Mouse (Mus musculus) left cerebral cortex, adult 9 months (tissue): ENCODE results near the gene Tfrc.
"Not testable (repeated sequence)": the region's sequence is repeated elsewhere in the genome, so short reads cannot be mapped to it uniquely, and the experiment has no call there.

Source experiments
- DNase-seq, 2 experiments: peaks; one replicate each; pipeline ENCODE4 v3.0.0; 2022; ENCODE audit warnings: low spot score in 2 of 2

The Tfrc gene

GRCm38 (mm10) chr16:32612052-32612451, 3.3 kb downstream of the Tfrc start:
- no peak for DNase-seq

- DNase-seq: no peak
These were observed 4.6 kb downstream of the Tfrc start for GRCm38 (mm10) chr16:32613269-32613834.

- DNase-seq: no peak
These were observed 5.3 kb downstream of the Tfrc start for GRCm38 (mm10) chr16:32614047-32614446.

- no peak for DNase-seq
These were observed 10.2 kb downstream of the Tfrc start for GRCm38 (mm10) chr16:32618946-32619345.

DNA sequence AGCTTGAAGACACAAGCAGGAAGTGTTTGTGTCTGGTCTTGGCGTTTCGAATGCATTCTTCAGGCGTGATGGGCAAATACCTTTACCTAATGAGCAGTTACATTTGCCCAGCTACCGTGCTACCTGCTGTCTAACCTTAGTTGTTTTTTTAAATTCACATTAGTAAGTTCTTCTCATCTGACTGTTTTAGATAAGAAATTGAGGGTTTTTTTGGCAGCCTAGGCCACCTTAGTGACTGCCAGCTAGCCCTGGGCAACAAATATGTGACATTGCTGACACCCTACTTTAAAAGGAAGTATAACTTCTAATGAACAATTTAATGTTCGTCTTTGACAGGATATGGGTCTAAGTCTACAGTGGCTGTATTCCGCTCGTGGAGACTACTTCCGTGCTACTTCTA, 19.4 kb downstream of the Tfrc start:
- DNase-seq: no peak

GRCm38 (mm10) chr16:32632328-32632824, 23.7 kb downstream of the Tfrc start:
- no peak for DNase-seq

- no peak for DNase-seq
These were observed 24.8 kb downstream of the Tfrc start for GRCm38 (mm10) chr16:32633486-32634012.

- DNase-seq: no peak
These were observed 25.5 kb downstream of the Tfrc start for GRCm38 (mm10) chr16:32634183-32634582.

DNA sequence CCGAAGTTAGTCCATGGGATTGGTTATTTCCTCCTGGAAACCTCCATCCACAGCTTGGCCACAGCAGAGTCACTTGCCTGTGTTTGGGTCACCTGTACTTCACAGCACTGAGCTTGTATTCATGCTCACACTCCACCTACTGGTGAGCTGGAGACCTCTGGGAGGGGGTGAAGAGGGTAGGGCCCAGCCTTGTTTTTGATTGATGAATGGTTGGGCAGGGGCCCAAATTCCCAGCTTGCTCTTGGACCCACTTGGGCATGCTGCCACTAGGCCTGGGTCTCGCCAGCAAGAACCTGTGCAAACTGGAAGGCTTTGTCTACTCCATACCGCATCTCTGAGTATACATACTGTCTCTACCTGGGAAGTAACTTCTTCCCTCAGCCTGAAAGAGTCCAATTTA, 26.6 kb downstream of the Tfrc start:
- no peak for DNase-seq

DNA sequence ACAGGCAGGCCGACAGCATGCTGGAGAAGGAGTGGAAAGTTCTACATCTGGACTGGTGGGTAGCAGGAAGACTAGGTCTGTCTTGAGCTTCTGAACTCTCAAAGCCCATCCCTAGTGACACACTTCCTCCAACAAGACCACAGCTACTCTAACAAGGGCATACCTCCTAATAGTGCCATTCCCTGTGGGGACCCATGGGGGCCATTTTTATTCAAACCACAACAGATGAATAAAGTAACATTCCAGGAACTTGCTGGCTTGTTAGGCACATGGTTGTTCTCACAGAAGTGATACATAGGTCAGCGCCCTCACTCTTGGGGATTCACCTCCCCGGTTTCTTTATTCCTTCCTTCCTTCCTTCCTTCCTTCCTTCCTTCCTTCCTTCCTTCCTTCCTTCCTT, 27.6 kb downstream of the Tfrc start:
- no peak for DNase-seq

GRCm38 (mm10) chr16:32636871-32637521, 28.3 kb downstream of the Tfrc start:
- DNase-seq: no peak

GRCm38 (mm10) chr16:32638476-32638875, 29.8 kb downstream of the Tfrc start:
- DNase-seq: peak in 1 of 2 experiments; percentile 84

DNA sequence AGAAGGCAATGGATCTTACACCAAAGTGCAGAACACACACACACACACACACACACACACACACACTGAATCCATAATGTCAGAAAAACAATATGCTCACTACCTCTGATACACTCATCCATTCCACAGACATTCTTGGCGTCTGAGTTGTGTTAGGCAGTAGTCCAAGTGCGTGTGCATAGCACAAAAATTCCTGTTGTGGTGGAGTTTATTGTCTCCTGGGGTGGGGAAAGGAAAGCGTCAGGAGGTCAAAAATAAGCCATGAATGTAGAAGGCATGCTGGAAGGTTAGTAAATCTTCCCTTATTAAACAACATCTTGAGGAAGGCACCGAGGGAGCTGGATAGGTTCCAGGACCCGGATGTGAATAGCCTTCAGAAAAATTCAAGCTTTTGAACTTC, 31.4 kb downstream of the Tfrc start:
- DNase-seq: no peak

- DNase-seq: not testable (repeated sequence)
These were observed 32.0 kb downstream of the Tfrc start for GRCm38 (mm10) chr16:32640683-32641082.

- no peak for DNase-seq
These were observed 32.9 kb downstream of the Tfrc start for GRCm38 (mm10) chr16:32641440-32642219.

GRCm38 (mm10) chr16:32642280-32642679, 33.6 kb downstream of the Tfrc start:
- DNase-seq: no peak

DNA sequence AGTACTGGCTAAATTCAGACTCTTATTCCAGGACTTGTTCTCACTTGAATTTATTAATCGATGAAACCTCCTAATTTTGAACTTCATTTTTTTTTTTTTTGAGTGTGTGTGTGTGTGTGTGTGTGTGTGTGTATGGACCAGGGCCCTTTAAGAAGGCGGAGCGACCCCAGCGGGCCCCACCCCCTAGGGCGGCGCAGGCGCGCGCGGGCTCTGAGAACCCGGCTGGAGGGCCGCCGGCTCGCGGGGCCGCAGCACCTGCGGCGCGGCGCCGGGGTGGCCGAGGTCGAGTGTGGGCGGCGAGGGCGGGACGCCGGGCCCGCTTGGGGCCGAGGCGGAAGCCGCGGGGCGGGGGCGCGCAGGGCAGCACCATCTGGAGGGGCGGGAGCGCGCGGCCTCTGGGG, 34.9 kb downstream of the Tfrc start, which contains the start of gene Tnk2:
TSS of gene Tnk2 (plus strand) at position 214 of the 401 bp plus-strand sequence.
- DNase-seq: peak in 1 of 2 experiments; percentile 86

DNA sequence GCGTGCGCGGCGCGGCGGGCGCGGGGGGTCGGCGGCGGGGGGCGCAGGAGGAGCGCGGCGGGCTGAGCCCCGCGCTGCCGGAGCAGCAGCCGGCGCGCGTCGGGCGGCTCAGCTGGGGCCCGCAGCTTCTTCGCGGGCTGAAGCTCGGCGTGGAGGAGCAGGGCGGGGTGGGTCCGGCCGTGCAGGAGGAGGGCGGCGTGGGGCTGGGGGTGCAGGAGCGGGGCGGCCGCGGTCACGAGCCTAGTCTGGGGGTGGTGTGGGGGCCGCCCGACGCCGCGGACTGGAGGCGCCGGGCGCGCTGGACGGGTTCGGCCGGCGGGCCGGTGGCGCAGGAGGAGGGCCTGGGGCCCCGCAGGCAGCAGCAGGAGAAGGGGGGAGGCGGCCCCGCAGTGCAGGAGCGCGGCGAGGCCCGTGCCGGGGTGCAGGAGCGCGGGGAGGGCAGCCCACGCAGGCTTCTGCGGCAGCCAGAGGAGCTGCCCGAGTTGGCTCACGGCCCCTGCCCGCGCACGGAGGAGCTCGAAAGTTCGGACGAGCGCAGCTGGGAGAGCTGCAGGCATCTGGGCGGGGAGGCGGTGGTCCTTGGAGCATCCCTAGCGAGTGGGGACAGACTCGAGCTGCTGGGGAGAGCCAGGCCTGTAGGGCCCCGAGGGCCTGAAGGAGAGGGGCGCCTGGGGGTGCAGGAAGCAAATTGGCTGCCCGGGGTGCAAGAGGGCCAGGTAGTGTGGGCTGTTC, 35.5 kb downstream of the Tfrc start:
- DNase-seq: peak in 1 of 2 experiments; percentile 61

DNA sequence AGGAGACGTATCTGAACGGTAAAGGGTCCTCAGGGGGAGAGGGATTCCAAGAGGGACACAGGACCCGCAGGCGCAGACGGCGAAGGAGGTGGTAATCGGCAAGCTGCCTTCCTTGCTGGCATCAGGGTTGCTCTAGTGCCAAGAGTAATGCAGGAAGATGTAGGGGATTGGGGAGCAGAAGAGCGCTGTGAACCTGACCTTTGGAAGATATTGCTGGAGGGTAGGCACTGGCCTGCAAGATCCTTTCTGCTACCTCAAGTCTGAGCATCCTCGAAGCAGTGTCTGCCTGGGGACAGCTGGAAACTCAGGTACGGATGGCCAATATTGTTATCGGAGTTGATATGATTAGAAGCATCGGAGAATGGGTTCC, 36.1 kb downstream of the Tfrc start:
- DNase-seq: no peak

GRCm38 (mm10) chr16:32645361-32645914, 36.7 kb downstream of the Tfrc start:
- peak in 1 of 2 experiments; percentile 62 for DNase-seq

DNA sequence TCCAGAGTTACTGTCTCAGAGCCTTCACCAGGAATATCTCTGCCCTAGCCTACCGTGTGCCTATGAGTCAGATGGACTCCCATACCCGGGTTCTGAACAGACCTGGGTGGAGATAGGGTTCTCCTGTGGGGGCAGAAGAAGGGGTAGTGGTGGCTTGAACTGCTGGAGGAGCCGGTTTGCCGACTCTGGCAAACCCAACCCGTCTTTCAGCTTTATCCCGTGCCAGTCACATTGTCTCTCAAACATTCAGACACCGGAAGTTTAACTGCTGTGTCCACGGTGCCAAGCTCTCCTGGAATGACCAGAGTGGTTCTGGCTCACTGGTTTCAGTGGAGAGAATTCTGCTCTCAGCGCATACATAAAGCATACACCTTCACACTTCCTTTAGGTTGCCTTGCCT, 37.3 kb downstream of the Tfrc start:
- DNase-seq: no peak
